Mouse (Mus musculus) kidney, postnatal 10 days (tissue): ENCODE measurements around the gene Khdrbs2.
"Not testable (repeated sequence)": the region's sequence is repeated elsewhere in the genome, so short reads cannot be mapped to it uniquely, and the experiment has no call there.

ENCODE experiments used
- DNase-seq: peaks from one replicate; pipeline ENCODE4 v3.0.0; 2021; ENCODE audit warnings: mixed read lengths

Khdrbs2 gene

GRCm38 (mm10) chr1:32471502-32472214 is 299.1 kb downstream of the Khdrbs2 start:
- no peak for DNase-seq

- DNase-seq, result no peak
These were observed 315.4 kb downstream of the Khdrbs2 start for GRCm38 (mm10) chr1:32487944-32488343.

GRCm38 (mm10) chr1:32503381-32503780 is 330.9 kb downstream of the Khdrbs2 start:
- DNase-seq, result no peak

- not testable (repeated sequence) for DNase-seq
These were observed 374.7 kb downstream of the Khdrbs2 start, which contains the start of gene Gm5415 for GRCm38 (mm10) chr1:32547194-32547593. Gene Gm5415 (minus strand): TSS chr1:32547294.

- DNase-seq, result no peak
These were observed 380.9 kb downstream of the Khdrbs2 start for GRCm38 (mm10) chr1:32553459-32553858.

- DNase-seq, result no peak
These were observed 381.4 kb downstream of the Khdrbs2 start for GRCm38 (mm10) chr1:32553925-32554324.

GRCm38 (mm10) chr1:32568901-32569300 is 396.4 kb downstream of the Khdrbs2 start:
- no peak for DNase-seq

- no peak for DNase-seq
These were observed 453.5 kb downstream of the Khdrbs2 start for GRCm38 (mm10) chr1:32626060-32626459.

- DNase-seq, result no peak
These were observed 460.2 kb downstream of the Khdrbs2 start for GRCm38 (mm10) chr1:32632415-32633354.

- no peak for DNase-seq
These were observed 460.9 kb downstream of the Khdrbs2 start for GRCm38 (mm10) chr1:32633404-32633803.

- DNase-seq, result no peak
These were observed 466.6 kb downstream of the Khdrbs2 start for GRCm38 (mm10) chr1:32639118-32639517.

GRCm38 (mm10) chr1:32649647-32650209 is 477.2 kb downstream of the Khdrbs2 start:
- DNase-seq, result no peak

- DNase-seq, result no peak
These were observed 521.3 kb downstream of the Khdrbs2 start for GRCm38 (mm10) chr1:32693806-32694205.

- no peak for DNase-seq
These were observed 527.6 kb downstream of the Khdrbs2 start for GRCm38 (mm10) chr1:32700132-32700531.

- DNase-seq, result no peak
These were observed 528.8 kb downstream of the Khdrbs2 start for GRCm38 (mm10) chr1:32701267-32701666.
